Mouse (Mus musculus) lung, postnatal 0 days (tissue): ENCODE results near the gene Bckdha.

ENCODE experiments used
- CTCF ChIP-seq: IDR thresholded peaks from 2 replicates; pipeline ENCODE4 v1.5.1; 2016; ENCODE audit warnings: antibody characterized with exemption, mild to moderate bottlenecking
- EP300 ChIP-seq: IDR thresholded peaks from 2 replicates; pipeline ENCODE4 v1.6.1; 2016; ENCODE audit warnings: antibody characterized with exemption, mild to moderate bottlenecking, control low read depth

DNA sequence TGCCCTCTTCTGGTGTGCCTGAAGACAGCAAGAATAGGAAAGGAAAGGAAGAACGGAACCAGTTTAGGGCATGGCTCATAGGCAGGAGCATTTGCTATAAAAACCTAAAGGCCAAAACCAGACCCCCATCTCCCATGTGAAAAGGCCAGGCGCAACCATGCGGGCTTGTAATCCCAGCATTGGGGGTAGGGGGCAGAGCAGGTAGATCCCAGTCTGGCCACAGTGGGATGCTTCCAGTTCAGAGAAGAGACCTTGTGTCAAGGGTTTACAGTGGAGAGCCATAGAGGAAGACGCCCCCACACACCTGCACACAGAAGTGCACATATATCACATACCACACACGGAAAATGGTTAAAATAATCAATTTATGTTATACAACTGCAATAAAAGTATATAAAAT is 44.7 kb downstream of the Bckdha start:
- TF ChIP-seq EP300 = no peak
- no peak for TF ChIP-seq CTCF
